Mouse (Mus musculus): ENCODE results near the gene Nfatc3. TPM values are rescaled to one million over a fixed set of nuclear protein-coding genes. Genes with fewer than 3 reads are reported as not detected.

Gene Nfatc3
- polyA plus RNA-seq, 2 experiments, result 2.6 to 10.2 TPM

- H3K27ac ChIP-seq, result no peak overlapping the region
- ATAC-seq (ENCODE audit: insufficient read depth), result no peak
Observed at GRCm38 (mm10) chr8:106074659-106075058, 16.0 kb downstream of the Nfatc3 start.

GRCm38 (mm10) chr8:106075161-106075862 lies 16.7 kb downstream of the Nfatc3 start:
- no peak overlapping the region for H3K9ac ChIP-seq (replicated peaks)
- 65% methylated on average over 9 of the region's 9 CpGs for WGBS (ENCODE audit: insufficient replicate concordance)
- no peak overlapping the region for H3K27ac ChIP-seq
- ATAC-seq (ENCODE audit: insufficient read depth) (no peak), DNase-seq (ENCODE audit: low read depth in 3 of 3, low spot score in 3 of 3) (no peak)
- no peaks in the 10 kb centered on the region; a peak in 1 of 4 replicates for H3K4me1 ChIP-seq (replicated peaks; ENCODE audit: control insufficient read depth in 2 of 2, insufficient read depth in 2 of 2, low read length in 1 of 2)
- H3K9me3 ChIP-seq (ENCODE audit: control insufficient read depth, low read length), result no peaks in the 10 kb centered on the region
- H3K4me2 ChIP-seq (ENCODE audit: low read depth), result no peak overlapping the region
- H3K27me3 ChIP-seq (ENCODE audit: control insufficient read depth, insufficient read depth, low read length), result no peaks in the 10 kb centered on the region
- no peak for TF ChIP-seq EP300 (IDR thresholded peaks at IDR 0.05; ENCODE audit: low read depth)
- peak; percentile 26; the same call in 1 of the 2 replicates for TF ChIP-seq CTCF (IDR thresholded peaks at IDR 0.05; ENCODE audit: low read depth)
- H3K4me3 ChIP-seq (ENCODE audit: insufficient read depth in 1 of 2, low read depth in 2 of 2, low read length in 2 of 2), result no peak overlapping the region
- H3K36me3 ChIP-seq (replicated peaks; ENCODE audit: control insufficient read depth, insufficient read depth, low read depth), result peaks cover 9% of the 10 kb centered on the region

More at GRCm38 (mm10) chr8:106074659-106075058, 16.0 kb downstream of the Nfatc3 start:
- WGBS (ENCODE audit: insufficient replicate concordance), result 46% methylated on average over 1 of the region's 1 CpGs
- Histone ChIP-seq H3K9me3 (ENCODE audit: control insufficient read depth, low read length) (no peaks in the 10 kb centered on the region), H3K9ac (replicated peaks) (no peak overlapping the region), H3K4me3 (ENCODE audit: insufficient read depth in 1 of 2, low read depth in 2 of 2, low read length in 2 of 2) (no peak overlapping the region), H3K27me3 (ENCODE audit: control insufficient read depth, insufficient read depth, low read length) (no peaks in the 10 kb centered on the region), H3K36me3 (replicated peaks; ENCODE audit: control insufficient read depth, insufficient read depth, low read depth) (peaks cover 9% of the 10 kb centered on the region), H3K4me2 (ENCODE audit: low read depth) (no peak overlapping the region), H3K4me1 (replicated peaks; ENCODE audit: control insufficient read depth in 2 of 2, insufficient read depth in 2 of 2, low read length in 1 of 2) (no peaks in the 10 kb centered on the region; a peak in 1 of 4 replicates)
- TF ChIP-seq CTCF (IDR thresholded peaks at IDR 0.05; ENCODE audit: low read depth) (no peak), EP300 (IDR thresholded peaks at IDR 0.05; ENCODE audit: low read depth) (no peak)
- no peak for DNase-seq (ENCODE audit: low read depth in 3 of 3, low spot score in 3 of 3)

- DNase-seq (ENCODE audit: low read depth in 3 of 3, low spot score in 3 of 3) (no peak), ATAC-seq (ENCODE audit: insufficient read depth) (no peak)
- H3K27ac ChIP-seq, result no peak overlapping the region
- no peaks in the 10 kb centered on the region; a peak in 1 of 4 replicates for H3K4me1 ChIP-seq (replicated peaks; ENCODE audit: control insufficient read depth in 2 of 2, insufficient read depth in 2 of 2, low read length in 1 of 2)
- H3K9ac ChIP-seq (replicated peaks), result no peak overlapping the region
- H3K4me2 ChIP-seq (ENCODE audit: low read depth), result no peak overlapping the region
- TF ChIP-seq EP300 (IDR thresholded peaks at IDR 0.05; ENCODE audit: low read depth) (no peak), CTCF (IDR thresholded peaks at IDR 0.05; ENCODE audit: low read depth) (no peak)
- 81% methylated on average over 5 of the region's 5 CpGs for WGBS (ENCODE audit: insufficient replicate concordance)
- no peaks in the 10 kb centered on the region for H3K9me3 ChIP-seq (ENCODE audit: control insufficient read depth, low read length)
- H3K27me3 ChIP-seq (ENCODE audit: control insufficient read depth, insufficient read depth, low read length), result no peaks in the 10 kb centered on the region
- peaks cover 9% of the 10 kb centered on the region for H3K36me3 ChIP-seq (replicated peaks; ENCODE audit: control insufficient read depth, insufficient read depth, low read depth)
- no peak overlapping the region for H3K4me3 ChIP-seq (ENCODE audit: insufficient read depth in 1 of 2, low read depth in 2 of 2, low read length in 2 of 2)
Observed at GRCm38 (mm10) chr8:106075863-106076174, 17.2 kb downstream of the Nfatc3 start.

GRCm38 (mm10) chr8:106076612-106077011 lies 18.0 kb downstream of the Nfatc3 start:
- Histone ChIP-seq H3K9me3 (ENCODE audit: control insufficient read depth, low read length) (no peaks in the 10 kb centered on the region), H3K4me2 (ENCODE audit: low read depth) (no peak overlapping the region), H3K27me3 (ENCODE audit: control insufficient read depth, insufficient read depth, low read length) (no peaks in the 10 kb centered on the region), H3K36me3 (replicated peaks; ENCODE audit: control insufficient read depth, insufficient read depth, low read depth) (peaks cover 12% of the 10 kb centered on the region), H3K27ac (no peak overlapping the region), H3K9ac (replicated peaks) (no peak overlapping the region), H3K4me3 (ENCODE audit: insufficient read depth in 1 of 2, low read depth in 2 of 2, low read length in 2 of 2) (no peak overlapping the region), H3K4me1 (replicated peaks; ENCODE audit: control insufficient read depth in 2 of 2, insufficient read depth in 2 of 2, low read length in 1 of 2) (no peaks in the 10 kb centered on the region; a peak in 1 of 4 replicates)
- ATAC-seq (ENCODE audit: insufficient read depth), result no peak
- WGBS (ENCODE audit: insufficient replicate concordance), result 80% methylated on average over 5 of the region's 5 CpGs
- DNase-seq (ENCODE audit: low read depth in 3 of 3, low spot score in 3 of 3), result no peak
- TF ChIP-seq CTCF (IDR thresholded peaks at IDR 0.05; ENCODE audit: low read depth), result peak; percentile 49
- TF ChIP-seq EP300 (IDR thresholded peaks at IDR 0.05; ENCODE audit: low read depth), result no peak

- H3K27ac ChIP-seq, result no peak overlapping the region
- H3K4me1 ChIP-seq (replicated peaks; ENCODE audit: control insufficient read depth in 2 of 2, insufficient read depth in 2 of 2, low read length in 1 of 2), result no peaks in the 10 kb centered on the region; a peak in 1 of 4 replicates
- TF ChIP-seq EP300 (IDR thresholded peaks at IDR 0.05; ENCODE audit: low read depth), result no peak
- TF ChIP-seq CTCF (IDR thresholded peaks at IDR 0.05; ENCODE audit: low read depth), result peak; percentile 40; the same call in 1 of the 2 replicates
- no peak for ATAC-seq (ENCODE audit: insufficient read depth)
- no peak overlapping the region for H3K4me2 ChIP-seq (ENCODE audit: low read depth)
- peaks cover 14% of the 10 kb centered on the region for H3K36me3 ChIP-seq (replicated peaks; ENCODE audit: control insufficient read depth, insufficient read depth, low read depth)
- H3K9me3 ChIP-seq (ENCODE audit: control insufficient read depth, low read length), result no peaks in the 10 kb centered on the region
- 82% methylated on average over 1 of the region's 1 CpGs for WGBS (ENCODE audit: insufficient replicate concordance)
- H3K4me3 ChIP-seq (ENCODE audit: insufficient read depth in 1 of 2, low read depth in 2 of 2, low read length in 2 of 2), result no peak overlapping the region
- no peak overlapping the region for H3K9ac ChIP-seq (replicated peaks)
- DNase-seq (ENCODE audit: low read depth in 3 of 3, low spot score in 3 of 3), result no peak
- H3K27me3 ChIP-seq (ENCODE audit: control insufficient read depth, insufficient read depth, low read length), result no peaks in the 10 kb centered on the region
Observed at GRCm38 (mm10) chr8:106077452-106078067, 18.9 kb downstream of the Nfatc3 start.

Data from liver, embryonic 14.5 days (tissue).